Mouse (Mus musculus): ENCODE measurements around the gene Gm7694.

Gene Gm7694

DNA sequence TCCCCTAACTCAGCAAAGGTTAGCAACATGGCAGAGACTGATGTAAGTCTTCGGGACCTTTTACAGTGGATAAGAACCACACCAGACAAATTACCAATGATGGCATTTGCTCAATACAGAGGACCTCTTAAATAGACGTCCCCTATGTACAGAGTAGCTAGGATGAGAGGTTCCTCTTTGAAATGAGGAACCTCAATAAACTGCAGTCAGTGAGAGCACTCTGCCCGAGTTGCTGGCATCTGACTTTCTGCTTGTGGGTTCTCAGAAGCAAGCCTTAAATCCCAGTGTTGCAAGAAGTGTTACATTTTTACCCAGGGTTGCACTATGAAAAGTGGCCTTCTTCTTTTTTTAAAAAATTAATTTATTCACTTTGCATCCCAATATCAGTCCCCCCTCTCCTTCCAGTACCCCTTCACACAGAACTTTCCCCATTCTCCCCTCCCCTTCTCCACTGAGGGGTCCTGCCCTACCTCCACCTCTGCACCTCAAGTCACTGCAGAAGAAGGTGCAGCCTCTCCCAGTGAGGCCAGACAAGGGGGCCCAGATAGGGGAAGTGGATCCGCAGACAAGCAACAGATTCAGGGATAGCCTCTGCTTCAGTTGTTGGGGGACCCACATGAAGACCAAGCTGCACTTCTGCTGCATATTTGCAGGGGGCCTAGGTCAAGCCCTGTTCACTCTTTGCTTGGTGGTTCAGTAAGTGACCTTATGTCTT is 23.6 kb downstream of the Gm7694 start:
- no peak for DNase-seq (ENCODE audit: low spot score)

DNA sequence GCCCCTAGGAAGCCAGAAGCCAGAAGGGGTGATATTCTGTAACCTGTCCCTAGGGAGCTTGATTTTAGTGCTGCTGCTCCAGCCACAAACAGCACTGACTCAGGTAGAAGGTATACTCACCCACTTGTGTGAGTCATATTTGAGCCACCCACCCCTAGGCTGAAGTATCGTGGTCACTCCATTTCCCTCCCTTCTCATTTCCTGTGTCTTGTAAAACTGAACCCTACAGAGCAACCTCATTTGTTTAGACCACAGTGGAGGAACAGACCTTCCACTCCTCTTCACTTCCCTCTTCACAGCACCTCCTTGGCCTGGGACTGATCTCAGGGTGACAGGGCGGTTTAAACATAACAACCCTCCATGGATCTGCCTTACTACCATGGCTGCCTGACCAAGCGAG is 29.1 kb downstream of the Gm7694 start, which contains the start of gene Sh2d1b1:
Gene Sh2d1b1, plus strand, starts transcription at position 305 of the 400 bp plus-strand sequence.
- no peak for DNase-seq (ENCODE audit: low spot score)

- no peak for DNase-seq (ENCODE audit: low spot score)
Measured at GRCm38 (mm10) chr1:170273252-170273651, 32.9 kb downstream of the Gm7694 start.

GRCm38 (mm10) chr1:170270696-170271095 is 35.4 kb downstream of the Gm7694 start:
- DNase-seq (ENCODE audit: low spot score), result no peak

DNA sequence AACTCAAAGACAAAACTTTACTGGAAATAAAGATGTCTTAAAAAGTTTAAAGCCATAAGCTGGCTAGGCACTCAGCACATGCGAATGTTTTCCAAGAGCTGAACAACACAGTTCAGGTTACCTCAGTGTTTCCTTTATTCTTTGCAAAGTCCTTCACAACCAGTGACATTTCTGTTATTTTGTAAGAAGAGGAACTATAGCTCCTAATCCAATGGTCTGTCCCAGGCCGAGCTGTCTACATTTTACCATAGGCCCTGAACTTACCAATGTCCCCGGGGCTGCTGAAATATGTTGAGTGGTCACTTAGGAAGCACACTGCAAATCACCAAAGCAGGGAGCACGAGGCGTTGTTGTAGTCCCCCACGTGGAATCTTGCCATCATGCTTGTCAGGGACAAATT is 35.9 kb downstream of the Gm7694 start:
- no peak for DNase-seq (ENCODE audit: low spot score)

- peak; percentile 42 for DNase-seq (ENCODE audit: low spot score)
Measured at GRCm38 (mm10) chr1:170255560-170255910, 50.6 kb downstream of the Gm7694 start.

GRCm38 (mm10) chr1:170254893-170255559 is 51.1 kb downstream of the Gm7694 start:
- no peak for DNase-seq (ENCODE audit: low spot score)

Measured in layer of hippocampus, adult 9-10 months (tissue).